Mouse (Mus musculus): ENCODE measurements around the gene Neurog2.

DNA sequence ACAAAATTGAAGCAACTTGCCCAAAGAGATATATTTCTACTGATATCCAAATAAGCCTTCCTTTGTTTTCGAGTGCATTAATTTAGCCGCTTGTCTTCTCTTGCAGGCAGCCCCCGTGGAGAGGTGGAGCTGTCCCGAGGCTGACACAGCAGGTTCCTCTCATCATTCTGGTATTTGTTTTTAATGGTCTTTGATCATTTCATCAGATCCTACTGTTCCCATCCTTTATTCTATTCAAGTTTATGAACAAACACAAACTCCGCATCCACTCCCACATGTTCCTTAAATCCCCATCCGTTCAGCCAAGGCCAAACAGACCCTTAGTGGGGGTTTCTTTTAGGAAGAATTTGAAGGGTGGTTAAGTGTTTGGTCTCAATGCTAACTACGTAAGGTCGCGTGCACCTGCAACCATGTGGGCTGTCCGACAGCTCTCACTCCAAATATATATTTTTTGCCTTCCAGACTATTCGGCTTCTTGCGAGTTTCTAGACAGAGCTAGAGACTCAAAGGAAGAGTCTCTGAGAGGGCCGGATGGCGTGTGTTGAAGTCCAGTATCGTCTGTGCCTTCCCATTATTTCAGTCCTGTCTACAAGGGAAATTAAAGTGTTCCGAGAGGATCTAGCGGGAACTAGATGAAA lies 2.1 kb upstream of the Neurog2 start:
- TF ChIP-seq CTCF (IDR thresholded peaks at IDR 0.05 in 2 of 3, conservative IDR thresholded peaks at IDR 0.05 in 1 of 3; ENCODE audit: control insufficient read depth in 1 of 3, insufficient read depth in 1 of 3, low read depth in 2 of 3, low read length in 3 of 3, poor library complexity in 1 of 3, severe bottlenecking in 1 of 3) (no peak), MEF2A (IDR thresholded peaks at IDR 0.05; ENCODE audit: extremely low read depth, insufficient replicate concordance, low read depth, low read length, poor library complexity, severe bottlenecking) (no peak), POLR2A (IDR thresholded peaks at IDR 0.05; ENCODE audit: control insufficient read depth in 1 of 2, insufficient read depth in 1 of 2, low read depth in 1 of 2, low read length in 2 of 2, poor library complexity in 1 of 2) (no peak), ZC3H11A (IDR thresholded peaks at IDR 0.05; ENCODE audit: low read depth, low read length) (no peak), CHD1 (IDR thresholded peaks at IDR 0.05; ENCODE audit: low read depth, low read length) (no peak), RAD21 (IDR thresholded peaks at IDR 0.05; ENCODE audit: low read depth, low read length) (no peak), USF2 (IDR thresholded peaks at IDR 0.05; ENCODE audit: borderline replicate concordance in 1 of 2, insufficient read depth in 1 of 2, low read depth in 1 of 2, low read length in 2 of 2) (no peak), EP300 (IDR thresholded peaks at IDR 0.05; ENCODE audit: low read depth in 1 of 2, low read length in 2 of 2) (no peak), TCF12 (IDR thresholded peaks at IDR 0.05; ENCODE audit: low read depth, low read length) (no peak), GABPA (IDR thresholded peaks at IDR 0.05; ENCODE audit: low read depth, low read length) (no peak), GATA1 (IDR thresholded peaks at IDR 0.05; ENCODE audit: low read depth, low read length) (no peak)

Measured in MEL (cell line).